Mouse (Mus musculus): ENCODE measurements at regions not wholly inside any gene's neighbourhood (a gene's known extent, or its start where the extent isn't known, plus 50 kb on each side); places are given as distances from the start of the nearest gene placed in this dataset.

GRCm38 (mm10) chr3:34465040-34465831 is 185.0 kb upstream of the Sox2 start:
- Histone ChIP-seq H3K9ac (ENCODE audit: low read depth, poor library complexity, severe bottlenecking) (no peak overlapping the region), H3K4me1 (ENCODE audit: control insufficient read depth, insufficient read depth, low read length) (peaks cover under 1% of the 10 kb centered on the region), H3K27me3 (ENCODE audit: control insufficient read depth, insufficient read depth, low read length, poor library complexity, severe bottlenecking) (no peaks in the 10 kb centered on the region), H3K27ac (ENCODE audit: insufficient read depth, low read length) (no peak overlapping the region), H3K4me3 (ENCODE audit: low read depth, low read length) (no peak overlapping the region), H3K9me3 (replicated peaks; ENCODE audit: control insufficient read depth, insufficient read depth, low read length, poor library complexity, severe bottlenecking) (no peaks in the 10 kb centered on the region), H3K36me3 (ENCODE audit: control insufficient read depth, insufficient read depth, low read length, poor library complexity, severe bottlenecking) (no peaks in the 10 kb centered on the region)
- no peak for TF ChIP-seq CTCF (IDR thresholded peaks at IDR 0.05; ENCODE audit: low read depth, low read length)
- TF ChIP-seq POLR2A (IDR thresholded peaks at IDR 0.05; ENCODE audit: insufficient read depth, low read length), result no peak
- TF ChIP-seq EP300 (IDR thresholded peaks at IDR 0.05; ENCODE audit: insufficient read depth, low read depth, low read length), result no peak

- H3K4me1 ChIP-seq (ENCODE audit: control insufficient read depth, insufficient read depth, low read length), result no peaks in the 10 kb centered on the region
- TF ChIP-seq CTCF (IDR thresholded peaks at IDR 0.05; ENCODE audit: low read depth, low read length), result no peak
- TF ChIP-seq EP300 (IDR thresholded peaks at IDR 0.05; ENCODE audit: insufficient read depth, low read depth, low read length), result no peak
- TF ChIP-seq POLR2A (IDR thresholded peaks at IDR 0.05; ENCODE audit: insufficient read depth, low read length), result no peak
Observed at GRCm38 (mm10) chr3:34458766-34459165, 191.4 kb upstream of the Sox2 start.

GRCm38 (mm10) chr3:34457821-34458220 is 192.4 kb upstream of the Sox2 start:
- H3K36me3 ChIP-seq (ENCODE audit: control insufficient read depth, insufficient read depth, low read length, poor library complexity, severe bottlenecking), result no peaks in the 10 kb centered on the region
- H3K9me3 ChIP-seq (replicated peaks; ENCODE audit: control insufficient read depth, insufficient read depth, low read length, poor library complexity, severe bottlenecking), result no peaks in the 10 kb centered on the region
- TF ChIP-seq EP300 (IDR thresholded peaks at IDR 0.05; ENCODE audit: insufficient read depth, low read depth, low read length) (no peak), POLR2A (IDR thresholded peaks at IDR 0.05; ENCODE audit: insufficient read depth, low read length) (no peak), CTCF (IDR thresholded peaks at IDR 0.05; ENCODE audit: low read depth, low read length) (no peak)
- H3K9ac ChIP-seq (ENCODE audit: low read depth, poor library complexity, severe bottlenecking), result no peak overlapping the region
- no peaks in the 10 kb centered on the region for H3K4me1 ChIP-seq (ENCODE audit: control insufficient read depth, insufficient read depth, low read length)
- H3K27me3 ChIP-seq (ENCODE audit: control insufficient read depth, insufficient read depth, low read length, poor library complexity, severe bottlenecking), result no peaks in the 10 kb centered on the region
- H3K4me3 ChIP-seq (ENCODE audit: low read depth, low read length), result no peak overlapping the region
- H3K27ac ChIP-seq (ENCODE audit: insufficient read depth, low read length), result no peak overlapping the region

More at GRCm38 (mm10) chr3:34458766-34459165, 191.4 kb upstream of the Sox2 start:
- H3K27ac ChIP-seq (ENCODE audit: insufficient read depth, low read length), result no peak overlapping the region
- no peak overlapping the region for H3K9ac ChIP-seq (ENCODE audit: low read depth, poor library complexity, severe bottlenecking)
- H3K27me3 ChIP-seq (ENCODE audit: control insufficient read depth, insufficient read depth, low read length, poor library complexity, severe bottlenecking), result no peaks in the 10 kb centered on the region
- no peaks in the 10 kb centered on the region for H3K36me3 ChIP-seq (ENCODE audit: control insufficient read depth, insufficient read depth, low read length, poor library complexity, severe bottlenecking)
- H3K9me3 ChIP-seq (replicated peaks; ENCODE audit: control insufficient read depth, insufficient read depth, low read length, poor library complexity, severe bottlenecking), result no peaks in the 10 kb centered on the region
- no peak overlapping the region for H3K4me3 ChIP-seq (ENCODE audit: low read depth, low read length)

GRCm38 (mm10) chr3:34456488-34457433 is 193.4 kb upstream of the Sox2 start:
- no peak overlapping the region for H3K4me3 ChIP-seq (ENCODE audit: low read depth, low read length)
- H3K27ac ChIP-seq (ENCODE audit: insufficient read depth, low read length), result no peak overlapping the region
- H3K36me3 ChIP-seq (ENCODE audit: control insufficient read depth, insufficient read depth, low read length, poor library complexity, severe bottlenecking), result no peaks in the 10 kb centered on the region
- no peak overlapping the region for H3K9ac ChIP-seq (ENCODE audit: low read depth, poor library complexity, severe bottlenecking)
- no peaks in the 10 kb centered on the region for H3K9me3 ChIP-seq (replicated peaks; ENCODE audit: control insufficient read depth, insufficient read depth, low read length, poor library complexity, severe bottlenecking)
- H3K4me1 ChIP-seq (ENCODE audit: control insufficient read depth, insufficient read depth, low read length), result no peaks in the 10 kb centered on the region
- no peak for TF ChIP-seq EP300 (IDR thresholded peaks at IDR 0.05; ENCODE audit: insufficient read depth, low read depth, low read length)
- TF ChIP-seq CTCF (IDR thresholded peaks at IDR 0.05; ENCODE audit: low read depth, low read length), result no peak
- no peak for TF ChIP-seq POLR2A (IDR thresholded peaks at IDR 0.05; ENCODE audit: insufficient read depth, low read length)
- no peaks in the 10 kb centered on the region for H3K27me3 ChIP-seq (ENCODE audit: control insufficient read depth, insufficient read depth, low read length, poor library complexity, severe bottlenecking)

- no peaks in the 10 kb centered on the region for H3K36me3 ChIP-seq (ENCODE audit: control insufficient read depth, insufficient read depth, low read length, poor library complexity, severe bottlenecking)
- no peak overlapping the region for H3K9ac ChIP-seq (ENCODE audit: low read depth, poor library complexity, severe bottlenecking)
- TF ChIP-seq EP300 (IDR thresholded peaks at IDR 0.05; ENCODE audit: insufficient read depth, low read depth, low read length) (no peak), POLR2A (IDR thresholded peaks at IDR 0.05; ENCODE audit: insufficient read depth, low read length) (no peak), CTCF (IDR thresholded peaks at IDR 0.05; ENCODE audit: low read depth, low read length) (no peak)
- no peaks in the 10 kb centered on the region for H3K27me3 ChIP-seq (ENCODE audit: control insufficient read depth, insufficient read depth, low read length, poor library complexity, severe bottlenecking)
- no peak overlapping the region for H3K4me3 ChIP-seq (ENCODE audit: low read depth, low read length)
- no peaks in the 10 kb centered on the region for H3K4me1 ChIP-seq (ENCODE audit: control insufficient read depth, insufficient read depth, low read length)
- H3K27ac ChIP-seq (ENCODE audit: insufficient read depth, low read length), result no peak overlapping the region
- H3K9me3 ChIP-seq (replicated peaks; ENCODE audit: control insufficient read depth, insufficient read depth, low read length, poor library complexity, severe bottlenecking), result no peaks in the 10 kb centered on the region
Observed at GRCm38 (mm10) chr3:34454026-34454624, 196.1 kb upstream of the Sox2 start.

All from ES-Bruce4 (cell line).